Mouse (Mus musculus): Measurements from ENCODE around the gene Socs1. TPM values are rescaled to one million over a fixed set of nuclear protein-coding genes. Genes with fewer than 3 reads are reported as not detected.

Socs1 gene
- polyA plus RNA-seq, 1 experiment from 2014 or later = 7.4 TPM

- Histone ChIP-seq H3K9me3 (replicated peaks; ENCODE audit: low read length) (no peaks in the 10 kb centered on the region), H3K36me3 (ENCODE audit: insufficient read depth, low read length) (no peaks in the 10 kb centered on the region), H3K4me2 (ENCODE audit: low read length) (no peak overlapping the region), H3K4me3 (replicated peaks; ENCODE audit: low read depth, low read length) (no peak overlapping the region), H3K27me3 (ENCODE audit: insufficient read depth, low read length) (no peaks in the 10 kb centered on the region), H3K27ac (no peak overlapping the region), H3K4me1 (replicated peaks; ENCODE audit: insufficient read depth, low read length) (no peaks in the 10 kb centered on the region), H3K9ac (ENCODE audit: low read depth, low read length) (no peak overlapping the region)
- 77% methylated on average over 8 of the region's 8 CpGs for WGBS
- TF ChIP-seq CTCF (IDR thresholded peaks at IDR 0.05; ENCODE audit: low read depth) = no peak
- DNase-seq (ENCODE audit: low spot score) = no peak
- no peak for ATAC-seq (replicated peaks; ENCODE audit: low FRiP score, low read depth)
Observed at GRCm38 (mm10) chr16:10761182-10761581, 24.2 kb downstream of the Socs1 start.

- Histone ChIP-seq H3K36me3 (ENCODE audit: insufficient read depth, low read length) (no peaks in the 10 kb centered on the region), H3K4me1 (replicated peaks; ENCODE audit: insufficient read depth, low read length) (no peaks in the 10 kb centered on the region), H3K27ac (no peak overlapping the region), H3K27me3 (ENCODE audit: insufficient read depth, low read length) (no peaks in the 10 kb centered on the region), H3K9me3 (replicated peaks; ENCODE audit: low read length) (no peaks in the 10 kb centered on the region), H3K4me2 (ENCODE audit: low read length) (no peak overlapping the region), H3K4me3 (replicated peaks; ENCODE audit: low read depth, low read length) (no peak overlapping the region), H3K9ac (ENCODE audit: low read depth, low read length) (no peak overlapping the region)
- TF ChIP-seq CTCF (IDR thresholded peaks at IDR 0.05; ENCODE audit: low read depth) = no peak
- WGBS = 67% methylated on average over 6 of the region's 6 CpGs
- DNase-seq (ENCODE audit: low spot score) = no peak
- ATAC-seq (replicated peaks; ENCODE audit: low FRiP score, low read depth) = no peak
Observed at GRCm38 (mm10) chr16:10756168-10756567, 29.2 kb downstream of the Socs1 start.

GRCm38 (mm10) chr16:10754521-10755296 is 30.6 kb downstream of the Socs1 start:
- Histone ChIP-seq H3K27ac (no peak overlapping the region), H3K4me3 (replicated peaks; ENCODE audit: low read depth, low read length) (no peak overlapping the region), H3K9ac (ENCODE audit: low read depth, low read length) (no peak overlapping the region), H3K4me1 (replicated peaks; ENCODE audit: insufficient read depth, low read length) (no peaks in the 10 kb centered on the region), H3K27me3 (ENCODE audit: insufficient read depth, low read length) (no peaks in the 10 kb centered on the region), H3K36me3 (ENCODE audit: insufficient read depth, low read length) (no peaks in the 10 kb centered on the region), H3K4me2 (ENCODE audit: low read length) (no peak overlapping the region), H3K9me3 (replicated peaks; ENCODE audit: low read length) (no peaks in the 10 kb centered on the region)
- TF ChIP-seq CTCF (IDR thresholded peaks at IDR 0.05; ENCODE audit: low read depth) = no peak
- 97% methylated on average over 3 of the region's 3 CpGs for WGBS
- ATAC-seq (replicated peaks; ENCODE audit: low FRiP score, low read depth) (no peak; the same call in 1 of the 2 replicates), DNase-seq (ENCODE audit: low spot score) (no peak)

- ATAC-seq (replicated peaks; ENCODE audit: low FRiP score, low read depth) = no peak
- H3K9me3 ChIP-seq (replicated peaks; ENCODE audit: low read length) = no peaks in the 10 kb centered on the region
- H3K4me2 ChIP-seq (ENCODE audit: low read length) = no peak overlapping the region
- no peak overlapping the region for H3K9ac ChIP-seq (ENCODE audit: low read depth, low read length)
- no peak overlapping the region for H3K4me3 ChIP-seq (replicated peaks; ENCODE audit: low read depth, low read length)
- H3K27me3 ChIP-seq (ENCODE audit: insufficient read depth, low read length) = no peaks in the 10 kb centered on the region
- no peak for DNase-seq (ENCODE audit: low spot score)
- H3K27ac ChIP-seq = no peak overlapping the region
- H3K36me3 ChIP-seq (ENCODE audit: insufficient read depth, low read length) = no peaks in the 10 kb centered on the region
- H3K4me1 ChIP-seq (replicated peaks; ENCODE audit: insufficient read depth, low read length) = no peaks in the 10 kb centered on the region
- WGBS = 48% methylated on average over 7 of the region's 7 CpGs
- TF ChIP-seq CTCF (IDR thresholded peaks at IDR 0.05; ENCODE audit: low read depth) = no peak
Observed at GRCm38 (mm10) chr16:10749824-10750223, 35.5 kb downstream of the Socs1 start.

- no peak for ATAC-seq (replicated peaks; ENCODE audit: low FRiP score, low read depth)
Observed at GRCm38 (mm10) chr16:10749226-10749625, 36.1 kb downstream of the Socs1 start.

GRCm38 (mm10) chr16:10741082-10741481 is 44.3 kb downstream of the Socs1 start:
- ATAC-seq (replicated peaks; ENCODE audit: low FRiP score, low read depth) = no peak
- Histone ChIP-seq H3K9ac (ENCODE audit: low read depth, low read length) (no peak overlapping the region), H3K27ac (no peak overlapping the region)

More at GRCm38 (mm10) chr16:10749226-10749625, 36.1 kb downstream of the Socs1 start:
- Histone ChIP-seq H3K27ac (no peak overlapping the region), H3K4me2 (ENCODE audit: low read length) (no peak overlapping the region), H3K27me3 (ENCODE audit: insufficient read depth, low read length) (no peaks in the 10 kb centered on the region), H3K4me1 (replicated peaks; ENCODE audit: insufficient read depth, low read length) (no peaks in the 10 kb centered on the region), H3K9me3 (replicated peaks; ENCODE audit: low read length) (no peaks in the 10 kb centered on the region), H3K36me3 (ENCODE audit: insufficient read depth, low read length) (no peaks in the 10 kb centered on the region), H3K9ac (ENCODE audit: low read depth, low read length) (no peak overlapping the region), H3K4me3 (replicated peaks; ENCODE audit: low read depth, low read length) (no peak overlapping the region)
- WGBS = 53% methylated on average over 7 of the region's 7 CpGs
- no peak for DNase-seq (ENCODE audit: low spot score)
- TF ChIP-seq CTCF (IDR thresholded peaks at IDR 0.05; ENCODE audit: low read depth) = no peak

More at GRCm38 (mm10) chr16:10741082-10741481, 44.3 kb downstream of the Socs1 start:
- WGBS = 77% methylated on average over 2 of the region's 2 CpGs
- Histone ChIP-seq H3K36me3 (ENCODE audit: insufficient read depth, low read length) (0 out of 2 replicates have a peak, but pooled peaks cover 2% of the 10 kb centered on the region), H3K4me2 (ENCODE audit: low read length) (no peak overlapping the region), H3K4me3 (replicated peaks; ENCODE audit: low read depth, low read length) (no peak overlapping the region), H3K9me3 (replicated peaks; ENCODE audit: low read length) (no peaks in the 10 kb centered on the region), H3K27me3 (ENCODE audit: insufficient read depth, low read length) (no peaks in the 10 kb centered on the region), H3K4me1 (replicated peaks; ENCODE audit: insufficient read depth, low read length) (0 out of 2 replicates have a peak, but pooled peaks cover 9% of the 10 kb centered on the region)
- no peak for TF ChIP-seq CTCF (IDR thresholded peaks at IDR 0.05; ENCODE audit: low read depth)
- peak; percentile 46 for DNase-seq (ENCODE audit: low spot score)

Measured in kidney, postnatal 0 days (tissue).